ENCODE assay signal across 8 mouse cellular contexts in the genomic region with DNA sequence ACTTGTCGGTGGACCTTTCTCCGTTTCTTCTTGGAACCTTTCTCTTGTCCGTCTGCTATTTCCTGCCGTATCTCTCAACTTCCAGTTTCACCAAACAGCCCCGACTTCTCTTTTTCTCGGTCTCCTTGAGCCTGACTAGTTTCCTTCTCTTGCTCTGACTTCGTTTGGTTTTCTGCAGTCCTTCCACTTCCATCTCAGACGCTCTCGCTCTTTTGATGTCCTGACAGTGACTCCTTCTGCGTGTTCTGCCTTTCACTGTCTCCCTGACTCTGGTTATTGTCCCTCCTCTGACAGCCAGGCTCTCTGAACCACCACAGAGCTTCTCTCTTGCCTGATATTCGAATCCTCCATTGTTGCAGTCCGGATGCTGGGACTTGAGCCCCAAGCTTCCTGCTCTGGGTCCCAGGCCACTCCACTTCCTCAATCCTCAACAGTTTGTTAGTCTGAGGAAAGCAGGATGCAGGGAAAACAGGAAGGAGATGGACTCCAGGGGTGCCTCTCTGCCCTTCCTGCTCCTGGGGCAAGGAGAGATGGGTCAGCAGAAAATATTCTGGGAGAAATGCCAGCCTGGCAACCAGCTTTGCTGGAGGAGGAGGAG. TPM values are rescaled to one million over a fixed set of nuclear protein-coding genes. Genes with fewer than 3 reads are reported as not detected.
A peak's percentile ranks its signal among the peaks of the same experiment; 100 is the strongest.
DNase-seq lines count a peak whose midpoint lies in the region; ATAC-seq lines count a peak whose summit lies in the region.

No protein-coding gene starts in this region.

- peak overlapping the region; percentile 99 for H3K9ac ChIP-seq in embryonic facial prominence, embryonic 13.5 days
- peak overlapping the region; percentile 94 for H3K9ac ChIP-seq in limb, embryonic 11.5 days (ENCODE audit: low read length)
- no peak overlapping the region for H3K9ac ChIP-seq in midbrain, embryonic 14.5 days (replicated peaks; ENCODE audit: low read length)

- peak; percentile 31 for DNase-seq in embryo, embryonic 9.5 days (ENCODE audit: extremely low spot score)
- no peak for DNase-seq in embryo, embryonic 11 days
- peak; percentile 60 for DNase-seq in heart, postnatal 4 days
- DNase-seq in limb, embryonic 11.5 days (ENCODE audit: low spot score) = peak; percentile 50
- DNase-seq in midbrain, embryonic 14.5 days = no peak
- no peak for DNase-seq in urinary bladder, adult 2 months (ENCODE audit: low spot score)
- no peak for DNase-seq in spleen, adult 18-20 months

- H3K9me3 ChIP-seq in embryonic facial prominence, embryonic 13.5 days = no peaks in the 10 kb centered on the region
- H3K9me3 ChIP-seq in limb, embryonic 11.5 days (ENCODE audit: control insufficient read depth, low read length) = no peaks in the 10 kb centered on the region
- H3K9me3 ChIP-seq in midbrain, embryonic 14.5 days (ENCODE audit: control insufficient read depth, low read length) = no peaks in the 10 kb centered on the region

- H3K4me2 ChIP-seq in embryonic facial prominence, embryonic 13.5 days = peak overlapping the region; percentile 91
- peak overlapping the region; percentile 92 for H3K4me2 ChIP-seq in limb, embryonic 11.5 days (ENCODE audit: low read depth, severe bottlenecking)
- peak overlapping the region; percentile 99 for H3K4me2 ChIP-seq in midbrain, embryonic 14.5 days (ENCODE audit: low read length)

- no peak for ATAC-seq in embryonic facial prominence, embryonic 13.5 days (ENCODE audit: insufficient number of reproducible peaks, insufficient read depth, low FRiP score, low TSS enrichment, low read depth)
- no peak for ATAC-seq in limb, embryonic 11.5 days (ENCODE audit: insufficient number of reproducible peaks, low FRiP score, low TSS enrichment, low read depth)
- ATAC-seq in midbrain, embryonic 14.5 days (ENCODE audit: low FRiP score, low TSS enrichment) = no peak

- H3K27ac ChIP-seq in embryonic facial prominence, embryonic 13.5 days = peak overlapping the region; percentile 99
- peak overlapping the region; percentile 91 for H3K27ac ChIP-seq in limb, embryonic 11.5 days (replicated peaks; ENCODE audit: low read depth, low read length)
- peak overlapping the region; percentile 32; the same call in 1 of the 2 replicates for H3K27ac ChIP-seq in midbrain, embryonic 14.5 days (replicated peaks; ENCODE audit: low read depth, low read length)

- H3K36me3 ChIP-seq in embryonic facial prominence, embryonic 13.5 days = peaks cover 21% of the 10 kb centered on the region
- H3K36me3 ChIP-seq in limb, embryonic 11.5 days (ENCODE audit: control insufficient read depth, insufficient read depth, low read length) = peaks cover 4% of the 10 kb centered on the region; the same call in 1 of the 2 replicates
- no peaks in the 10 kb centered on the region; the same call in 1 of the 2 replicates for H3K36me3 ChIP-seq in midbrain, embryonic 14.5 days (ENCODE audit: control insufficient read depth, insufficient read depth, low read length)

- H3K4me3 ChIP-seq in embryonic facial prominence, embryonic 13.5 days = peak overlapping the region; percentile 88
- H3K4me3 ChIP-seq in limb, embryonic 11.5 days (ENCODE audit: low read depth, low read length) = peak overlapping the region; percentile 94
- peak overlapping the region; percentile 57 for H3K4me3 ChIP-seq in midbrain, embryonic 14.5 days (replicated peaks; ENCODE audit: low read depth, low read length)

- peaks cover 59% of the 10 kb centered on the region for H3K4me1 ChIP-seq in embryonic facial prominence, embryonic 13.5 days
- H3K4me1 ChIP-seq in limb, embryonic 11.5 days (ENCODE audit: control insufficient read depth, insufficient read depth, low read length) = peaks cover 50% of the 10 kb centered on the region
- peaks cover 21% of the 10 kb centered on the region for H3K4me1 ChIP-seq in midbrain, embryonic 14.5 days (ENCODE audit: control insufficient read depth, insufficient read depth, low read length)

- no peaks in the 10 kb centered on the region for H3K27me3 ChIP-seq in embryonic facial prominence, embryonic 13.5 days
- no peaks in the 10 kb centered on the region for H3K27me3 ChIP-seq in limb, embryonic 11.5 days (ENCODE audit: control insufficient read depth, insufficient read depth, low read length)
- no peaks in the 10 kb centered on the region for H3K27me3 ChIP-seq in midbrain, embryonic 14.5 days (ENCODE audit: control insufficient read depth, insufficient read depth, low read length)

- 16% methylated on average over 12 of the region's 12 CpGs for WGBS in embryonic facial prominence, embryonic 13.5 days
- 31% methylated on average over 12 of the region's 12 CpGs for WGBS in limb, embryonic 11.5 days
- 58% methylated on average over 12 of the region's 12 CpGs for WGBS in midbrain, embryonic 14.5 days

RNA-seq across cellular contexts. Expression of gene Igfbp4, which starts 1.9 kb away (rescaled TPM):
- polyA plus RNA-seq in embryonic facial prominence, embryonic 13.5 days (2015; fragmentation: Nextera tagmentation; extraction: Ambion mirVana) = 1,128 and 1,158 TPM in 2 replicates
- 100 to 1,000 TPM; 204 to 217 TPM for total RNA-seq in heart, postnatal 4 days (2021)
- polyA plus RNA-seq in limb, embryonic 11.5 days (2014; fragmentation: Nextera tagmentation; extraction: Ambion mirVana) = 799 and 884 TPM in 2 replicates
- 55.0 and 111 TPM in 2 replicates for polyA plus RNA-seq in midbrain, embryonic 14.5 days (2014; fragmentation: Nextera tagmentation; extraction: Ambion mirVana)
- 248 and 341 TPM in 2 replicates for polyA plus RNA-seq in urinary bladder, adult 2 months (2012; rRNA removed)

RNA-seq across cellular contexts. Expression of gene Top2a, which starts 18.9 kb away (rescaled TPM):
- 272 and 279 TPM in 2 replicates for polyA plus RNA-seq in embryonic facial prominence, embryonic 13.5 days (2015; fragmentation: Nextera tagmentation; extraction: Ambion mirVana)
- total RNA-seq in heart, postnatal 4 days (2021) = 100 to 1,000 TPM; 174 to 191 TPM
- polyA plus RNA-seq in limb, embryonic 11.5 days (2014; fragmentation: Nextera tagmentation; extraction: Ambion mirVana) = 422 and 448 TPM in 2 replicates
- polyA plus RNA-seq in midbrain, embryonic 14.5 days (2014; fragmentation: Nextera tagmentation; extraction: Ambion mirVana) = 24.9 and 67.9 TPM in 2 replicates
- polyA plus RNA-seq in urinary bladder, adult 2 months (2012; rRNA removed) = 4.7 and 6.0 TPM in 2 replicates

RNA-seq across cellular contexts. Expression of gene Tns4, which starts 46.2 kb away (rescaled TPM):
- 0.53 and 0.73 TPM in 2 replicates for polyA plus RNA-seq in embryonic facial prominence, embryonic 13.5 days (2015; fragmentation: Nextera tagmentation; extraction: Ambion mirVana)
- under 1 TPM in 1 of 2 experiments, not detected in 1; 0.14 TPM for total RNA-seq in heart, postnatal 4 days (2021)
- 1.2 and 1.6 TPM in 2 replicates for polyA plus RNA-seq in limb, embryonic 11.5 days (2014; fragmentation: Nextera tagmentation; extraction: Ambion mirVana)
- 0.22 TPM in 1 of 2 replicates, not detected in the other for polyA plus RNA-seq in midbrain, embryonic 14.5 days (2014; fragmentation: Nextera tagmentation; extraction: Ambion mirVana)
- polyA plus RNA-seq in urinary bladder, adult 2 months (2012; rRNA removed) = 26.0 and 28.6 TPM in 2 replicates

Comparison
In these comparisons a context has a peak if more than half of its experiments do, and no peak if none do; other contexts are left out.
1. DNase-seq: peak in embryo, embryonic 9.5 days (single experiment), heart, postnatal 4 days (single experiment) and limb, embryonic 11.5 days (single experiment); none in embryo, embryonic 11 days (single experiment), midbrain, embryonic 14.5 days (single experiment), urinary bladder, adult 2 months (single experiment) and spleen, adult 18-20 months (0 of 2).
2. H3K27ac ChIP-seq: peak in every context shown above with its lines; median percentile 99 in embryonic facial prominence, embryonic 13.5 days; 91 in limb, embryonic 11.5 days; 32 in midbrain, embryonic 14.5 days.
3. RNA of gene Tns4, which starts 46.2 kb away (polyA plus RNA-seq): 26.0 to 28.6 TPM in urinary bladder, adult 2 months; 1.2 to 1.6 TPM in limb, embryonic 11.5 days, 0.53 to 0.73 TPM in embryonic facial prominence, embryonic 13.5 days and 0.22 TPM in midbrain, embryonic 14.5 days; every median in the first group is over 10 times any median in the second.
4. Peak in every context shown above with its lines, with median percentiles within 50 percentile points of each other: H3K4me2 ChIP-seq and H3K4me3 ChIP-seq.